Mouse (Mus musculus): ENCODE results near the gene Smarca2.

The Smarca2 gene

DNA sequence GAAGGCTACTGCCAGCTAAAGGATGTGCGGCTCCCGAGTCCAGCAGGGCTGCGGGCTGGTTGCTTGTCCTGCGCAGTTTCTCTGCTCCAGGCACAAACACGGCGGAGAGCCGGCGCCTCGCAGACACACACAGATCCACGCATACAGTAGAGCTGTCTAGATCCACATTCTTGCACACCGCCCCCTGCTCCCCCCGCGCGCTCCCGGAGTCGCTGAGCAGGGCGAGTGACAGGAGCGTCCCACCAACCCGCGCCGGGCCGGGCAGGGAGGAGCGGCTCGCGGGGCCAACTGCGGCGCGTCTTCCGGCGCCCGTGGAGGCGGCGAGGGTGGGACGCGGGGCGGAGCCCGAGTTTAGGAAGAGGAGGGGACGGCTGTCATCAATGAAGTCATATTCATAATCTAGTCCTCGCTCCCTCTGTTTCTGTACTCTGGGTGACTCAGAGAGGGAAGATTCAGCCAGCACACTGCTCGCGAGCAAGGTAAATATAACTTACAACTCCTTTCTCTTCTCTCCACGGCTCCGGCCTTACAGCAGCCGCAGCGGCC lies at the start of gene Smarca2:
Gene Smarca2 (plus strand): TSS at position 296 of the 546 bp plus-strand sequence.
- peak; percentile 91 for DNase-seq (ENCODE audit: low read depth, low spot score)

DNA sequence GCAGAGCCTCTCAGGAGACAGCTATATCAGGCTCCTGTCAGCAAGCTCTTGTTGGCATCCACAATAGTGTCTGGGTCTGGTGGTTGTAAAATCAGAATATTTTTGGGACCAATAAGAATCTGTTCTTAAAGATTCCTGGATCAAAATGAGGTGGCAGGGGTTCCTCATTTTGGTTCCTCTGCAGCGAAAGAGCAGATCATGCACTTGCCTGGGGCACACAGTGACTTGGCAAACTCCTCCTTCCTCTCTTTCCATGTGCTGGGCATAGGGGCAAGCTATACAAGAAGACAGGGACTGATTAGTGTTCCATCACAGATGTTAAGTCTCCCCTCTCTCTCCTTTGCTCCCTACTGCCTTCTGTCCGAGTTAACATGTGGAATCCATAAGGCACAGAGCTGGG lies 40.0 kb upstream of the Smarca2 start:
- DNase-seq (ENCODE audit: low read depth, low spot score), result no peak

DNA sequence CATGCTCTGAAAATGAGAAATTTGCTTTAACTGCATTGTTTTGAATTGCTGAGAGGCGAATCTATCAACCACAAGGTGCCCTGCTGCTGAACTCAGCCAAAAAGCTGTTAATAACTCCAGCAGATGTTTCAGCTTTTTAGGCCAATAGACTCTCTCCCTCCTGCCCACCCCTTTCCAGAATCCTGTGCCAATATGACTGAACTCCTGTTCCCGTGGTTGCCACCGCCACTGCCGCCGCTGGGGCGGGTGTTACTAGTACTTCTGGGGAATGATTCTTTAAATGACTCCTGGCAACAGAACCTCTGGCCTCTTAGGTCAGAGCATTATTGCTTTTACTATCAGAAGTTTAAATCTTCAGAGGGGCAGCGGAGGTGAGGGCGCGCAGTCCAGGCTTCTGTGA lies 38.7 kb upstream of the Smarca2 start:
- peak; percentile 6 for DNase-seq (ENCODE audit: low read depth, low spot score)

DNA sequence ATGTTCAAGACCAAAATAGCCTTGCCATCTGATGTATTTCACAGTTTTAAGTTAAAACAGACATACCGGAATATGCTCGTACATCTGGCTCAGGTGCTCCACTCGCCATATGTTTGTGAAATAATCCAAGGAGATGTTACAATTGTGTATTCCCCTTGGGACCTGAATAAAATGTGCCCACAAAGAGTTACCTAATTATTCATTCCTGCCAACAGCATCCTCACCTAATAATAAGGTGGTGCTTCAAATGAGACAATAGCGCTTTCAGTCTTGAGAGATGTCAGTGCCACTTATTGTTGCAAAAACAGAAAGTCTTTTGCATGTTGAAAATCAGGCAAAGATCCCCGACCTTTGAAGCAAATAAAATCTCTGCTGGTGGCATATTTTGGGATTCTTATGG lies 36.6 kb upstream of the Smarca2 start:
- DNase-seq (ENCODE audit: low read depth, low spot score), result no peak

DNA sequence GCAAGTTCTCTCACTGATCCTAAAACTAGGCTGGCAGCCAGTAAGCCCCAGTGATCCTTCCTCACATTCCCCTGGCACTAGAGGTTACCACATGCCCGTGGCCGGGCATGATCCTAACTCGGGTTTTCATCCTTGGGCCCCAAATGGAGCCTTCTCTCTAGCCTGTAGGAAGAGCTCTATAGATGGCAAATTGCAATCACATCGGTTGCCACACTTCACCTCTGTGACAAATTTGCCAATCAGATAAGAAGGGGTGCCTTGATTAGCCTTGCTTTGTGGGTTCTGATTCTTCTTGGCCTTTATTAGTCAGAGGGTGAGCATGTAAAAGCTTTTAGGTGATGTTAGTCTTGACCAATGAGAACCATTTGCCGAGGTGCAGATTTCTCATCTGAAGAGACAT lies 35.9 kb upstream of the Smarca2 start:
- no peak for DNase-seq (ENCODE audit: low read depth, low spot score)

DNA sequence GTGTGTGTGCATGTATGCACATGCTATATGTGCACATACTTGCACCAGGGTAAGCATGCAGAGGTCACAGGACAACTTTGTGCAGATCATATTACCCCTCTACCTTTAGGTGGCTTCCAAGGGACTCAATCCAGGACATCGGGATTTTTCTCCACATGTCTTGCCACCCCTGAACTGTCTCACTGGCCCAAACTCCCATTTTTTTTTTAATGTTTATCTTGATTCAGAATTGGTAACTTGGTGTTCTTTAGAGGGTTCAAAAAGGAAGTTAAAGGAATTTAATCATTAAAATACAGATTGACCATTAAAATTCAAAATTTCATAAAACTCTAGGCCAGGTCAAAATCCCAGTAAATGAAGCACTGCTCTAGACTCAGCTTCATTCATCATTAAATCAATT lies 35.4 kb upstream of the Smarca2 start:
- no peak for DNase-seq (ENCODE audit: low read depth, low spot score)

DNA sequence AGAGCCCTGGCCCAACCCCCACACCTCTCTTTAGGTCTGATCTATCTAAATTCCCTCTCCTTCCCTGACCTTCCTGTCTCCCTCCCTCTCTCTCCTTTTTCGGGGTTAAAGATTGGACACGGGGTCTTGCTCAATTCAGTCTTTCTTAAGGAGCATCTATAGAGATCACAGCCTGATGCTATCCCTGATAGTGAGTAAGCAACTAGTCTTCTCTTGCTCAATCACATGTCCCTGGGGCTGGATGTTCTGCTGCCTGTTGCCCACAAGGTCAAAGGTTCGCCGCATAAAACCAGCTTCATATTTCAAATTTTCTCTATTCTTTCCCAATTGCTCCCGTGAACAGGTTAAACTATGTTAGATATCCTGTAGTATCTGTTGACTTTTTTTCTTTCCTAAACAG lies 25.2 kb upstream of the Smarca2 start:
- DNase-seq (ENCODE audit: low read depth, low spot score), result no peak

DNA sequence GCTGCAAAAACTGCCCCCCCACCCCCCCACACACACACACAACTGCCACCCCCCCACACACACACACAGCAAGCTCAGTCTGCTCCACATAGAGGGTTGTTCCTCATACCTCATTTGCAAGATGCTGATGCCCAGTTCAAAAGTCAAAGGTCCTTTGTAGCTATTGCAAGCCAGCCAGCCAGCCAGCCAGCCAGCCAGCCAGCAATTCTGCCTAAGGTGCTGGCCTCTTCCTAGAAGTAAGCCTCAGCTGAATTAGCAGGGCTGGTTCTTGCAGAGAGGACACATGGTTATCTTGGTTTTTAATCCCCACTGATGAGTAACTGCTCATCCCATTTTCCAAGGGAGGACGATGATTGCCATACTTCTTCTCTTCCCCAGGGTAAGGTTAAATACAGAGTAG lies 24.8 kb upstream of the Smarca2 start:
- DNase-seq (ENCODE audit: low read depth, low spot score), result no peak

DNA sequence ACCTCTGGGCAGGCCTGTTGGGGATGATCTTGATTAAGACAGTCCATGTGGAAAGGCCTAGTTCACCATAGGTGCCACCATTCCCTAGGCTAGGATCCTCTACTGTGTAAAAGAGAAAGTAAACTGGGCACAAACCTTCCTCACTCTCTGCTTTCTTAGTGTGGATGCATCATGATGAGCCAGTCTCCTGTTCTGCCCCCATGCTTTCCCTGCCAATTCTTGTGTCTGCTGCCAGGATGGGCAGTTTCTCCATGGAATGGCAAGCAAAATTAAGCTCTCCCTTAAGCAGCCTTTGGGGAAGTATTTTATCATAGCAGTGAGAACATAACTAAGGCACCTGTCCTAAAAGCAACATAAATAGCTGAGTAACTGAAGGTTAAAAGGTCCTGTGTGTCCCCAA lies 10.2 kb upstream of the Smarca2 start:
- DNase-seq (ENCODE audit: low read depth, low spot score), result no peak

DNA sequence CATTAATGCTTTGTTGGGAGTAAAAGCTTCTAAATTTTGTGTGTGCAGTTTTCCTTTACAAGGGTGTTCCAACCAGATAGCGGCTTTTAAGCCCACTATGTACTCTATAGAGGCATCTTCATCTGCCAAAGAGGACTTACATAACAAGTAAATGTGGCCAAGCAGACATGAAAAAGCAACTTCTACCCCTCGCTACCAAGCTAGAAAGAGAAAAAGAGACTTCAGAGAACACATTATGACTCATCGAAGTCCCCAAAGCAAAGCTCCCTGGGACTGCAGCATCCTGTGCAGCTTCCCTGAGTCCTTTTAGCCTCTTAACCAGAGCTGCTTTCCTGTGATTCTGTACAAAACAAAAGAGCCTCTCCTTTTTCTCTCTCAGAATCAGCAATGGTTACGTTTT lies 3.4 kb upstream of the Smarca2 start:
- DNase-seq (ENCODE audit: low read depth, low spot score), result no peak

DNA sequence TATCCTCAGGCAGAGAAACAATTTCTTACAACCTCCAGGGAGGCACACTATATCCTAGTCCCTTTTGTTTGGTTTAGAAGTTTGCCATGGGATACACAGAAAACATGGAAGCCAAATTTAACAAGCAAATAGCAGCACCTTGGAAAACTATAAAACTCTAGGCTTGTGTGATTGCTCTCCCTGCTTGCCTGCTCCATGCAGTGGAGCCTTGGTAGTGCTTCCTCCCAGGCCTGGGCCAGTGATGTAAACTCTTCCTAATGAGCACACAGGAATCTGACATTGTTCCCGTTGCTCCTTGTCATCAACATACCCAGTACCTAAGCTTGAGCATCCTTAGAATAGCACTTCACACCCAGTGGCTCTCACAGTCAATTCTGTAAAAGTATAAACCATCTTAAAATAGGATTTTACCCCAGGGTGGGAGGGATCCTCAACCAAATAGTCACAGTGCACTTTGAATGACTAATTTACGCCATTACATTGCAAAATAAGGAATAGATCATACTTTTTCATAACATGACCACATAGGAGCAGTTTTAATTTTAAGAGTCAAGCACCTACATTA lies 1.5 kb upstream of the Smarca2 start:
- no peak for DNase-seq (ENCODE audit: low read depth, low spot score)

DNA sequence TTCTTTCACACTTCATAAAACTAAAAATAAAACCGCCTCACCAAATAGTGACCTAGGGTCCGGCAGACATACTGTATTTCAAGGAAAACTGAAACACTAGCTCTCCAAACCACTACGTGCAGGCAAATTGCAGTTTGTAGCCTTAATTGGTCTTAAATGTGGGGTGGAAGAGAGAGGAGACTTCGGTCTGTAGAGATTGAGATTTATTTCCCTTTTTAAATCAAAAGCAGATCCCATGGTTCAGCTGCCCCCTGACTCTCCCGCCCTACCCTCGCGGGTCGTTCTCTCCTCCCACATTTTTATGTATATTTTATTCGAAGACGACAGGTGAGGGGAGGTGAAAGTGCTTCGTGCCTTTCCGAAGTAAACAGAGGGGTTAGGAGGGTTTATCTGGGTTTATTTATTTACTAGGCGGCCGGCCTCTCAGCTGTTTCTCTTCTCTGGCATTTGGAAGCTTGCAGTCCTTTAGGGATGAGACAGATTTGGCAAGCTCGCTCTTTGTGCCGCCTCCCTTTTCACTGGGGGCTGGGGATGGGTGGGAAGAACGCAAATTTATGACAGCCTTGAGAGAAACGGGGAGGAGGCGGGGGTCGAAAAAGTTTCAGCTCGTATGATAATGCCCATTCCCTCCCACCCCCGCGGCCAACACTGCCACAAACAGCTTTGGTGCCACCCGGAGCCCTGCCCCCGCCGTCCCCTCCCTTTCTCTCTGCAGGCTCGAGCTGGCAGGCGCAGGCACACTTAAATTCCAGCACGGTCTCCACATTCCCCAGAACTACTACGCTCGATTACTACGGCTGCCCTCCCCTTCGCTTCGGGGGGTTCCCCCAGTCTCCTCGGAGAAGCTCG lies 720 bp upstream of the Smarca2 start:
- DNase-seq (ENCODE audit: low read depth, low spot score), result no peak

DNA sequence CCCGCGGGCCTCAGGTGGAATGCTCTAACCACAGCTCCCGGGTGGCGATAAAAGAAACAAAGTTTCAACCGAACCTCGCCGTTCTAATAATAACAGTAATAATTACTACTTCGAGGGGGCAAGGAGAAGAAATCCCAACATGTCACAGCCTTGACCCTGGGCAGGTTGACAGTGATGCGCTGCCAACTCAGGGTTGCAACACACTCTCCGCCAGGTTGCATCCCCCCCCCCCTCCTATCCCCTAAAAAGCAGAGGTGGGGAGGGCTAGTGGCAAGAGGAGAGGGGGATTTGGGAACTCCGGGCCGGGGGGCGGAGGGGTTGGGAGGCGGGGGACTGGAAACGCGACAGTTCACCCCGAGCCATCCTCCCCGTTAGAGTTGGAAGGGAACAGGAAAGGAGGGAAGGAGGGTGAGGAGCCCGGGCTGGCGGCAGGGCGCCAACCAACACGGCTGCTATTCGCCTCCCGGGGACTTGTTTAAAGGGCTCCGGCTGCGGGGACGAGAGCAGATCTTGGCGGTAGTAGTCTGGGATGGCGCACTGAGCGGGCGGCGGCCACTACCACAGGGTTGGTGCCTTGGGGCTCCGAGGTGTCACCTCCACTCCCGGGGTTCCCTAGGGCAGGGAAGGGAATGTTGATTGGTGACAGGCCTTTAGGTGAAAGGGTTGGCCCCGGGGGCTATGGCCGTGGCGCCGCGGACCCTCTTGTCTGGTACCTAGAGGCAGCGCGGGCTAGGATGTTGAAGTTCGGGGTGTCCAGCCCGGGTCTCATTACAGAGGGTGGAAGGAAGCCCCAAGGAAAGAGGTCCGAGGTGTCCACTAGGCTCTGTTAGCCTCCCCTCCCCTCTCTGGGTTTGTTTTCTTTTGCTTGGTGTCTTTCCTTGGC lies 829 bp downstream of the Smarca2 start:
- peak; percentile 47 for DNase-seq (ENCODE audit: low read depth, low spot score)

DNA sequence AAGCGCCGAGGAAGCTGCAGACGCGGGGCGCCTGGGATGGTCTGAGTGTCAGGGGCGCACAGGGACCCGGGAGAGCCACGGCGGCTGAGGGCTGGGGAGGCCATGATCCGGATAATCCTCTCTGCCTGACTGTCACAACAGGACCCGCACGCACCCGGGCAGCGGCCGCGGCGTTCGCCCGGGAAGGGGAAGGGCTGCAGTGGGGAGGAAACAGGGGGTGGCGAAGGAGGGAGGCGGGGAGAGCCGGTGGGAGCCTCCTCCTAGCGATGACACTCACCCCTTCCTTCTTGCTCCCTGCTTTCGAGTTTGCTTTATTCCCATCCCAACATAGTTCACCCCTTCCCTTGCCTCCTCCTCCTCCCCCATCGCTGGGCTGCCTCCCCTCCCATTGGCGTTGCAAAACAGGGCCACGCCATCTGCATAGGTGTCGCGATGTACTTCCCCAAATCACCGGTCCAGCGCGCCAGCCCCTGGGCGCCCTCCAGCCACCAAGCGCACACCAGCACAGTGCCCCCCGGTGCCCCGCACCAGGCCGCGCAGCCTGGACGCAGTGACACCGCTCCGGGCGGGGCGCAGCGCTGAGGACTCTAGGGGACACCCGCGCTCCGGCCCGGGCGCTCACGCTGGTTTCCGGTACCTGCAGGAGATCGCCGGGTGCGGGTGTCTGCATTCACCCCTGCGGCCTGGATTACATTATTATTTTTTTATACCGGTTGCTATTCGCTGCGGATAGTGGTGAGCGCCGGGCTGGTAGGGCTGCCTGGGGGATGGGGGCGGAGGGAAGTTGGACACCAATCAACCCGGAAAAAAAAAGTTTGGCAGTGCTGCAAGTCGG lies 1.7 kb downstream of the Smarca2 start:
- peak; percentile 52 for DNase-seq (ENCODE audit: low read depth, low spot score)

DNA sequence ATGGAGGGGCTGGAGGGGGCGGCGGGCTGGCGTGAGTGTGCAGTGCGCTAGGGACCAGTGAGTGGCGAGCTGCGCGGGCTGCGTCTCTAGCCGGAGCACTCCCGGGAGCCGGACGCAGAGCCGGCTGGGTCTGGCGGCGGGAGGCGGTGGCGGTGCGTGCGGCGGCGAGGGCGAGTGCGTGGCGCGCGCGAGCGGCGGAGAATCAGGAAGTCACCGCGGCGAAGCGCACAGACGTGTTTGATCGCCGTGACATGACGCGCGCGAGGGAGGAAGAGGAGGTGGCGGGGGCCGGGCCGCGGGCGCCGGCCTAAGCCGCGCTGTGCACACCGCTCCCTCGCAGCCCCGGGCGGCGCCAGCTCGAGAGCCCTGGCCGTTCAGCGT lies 2.3 kb downstream of the Smarca2 start:
- peak; percentile 55 for DNase-seq (ENCODE audit: low read depth, low spot score)

DNA sequence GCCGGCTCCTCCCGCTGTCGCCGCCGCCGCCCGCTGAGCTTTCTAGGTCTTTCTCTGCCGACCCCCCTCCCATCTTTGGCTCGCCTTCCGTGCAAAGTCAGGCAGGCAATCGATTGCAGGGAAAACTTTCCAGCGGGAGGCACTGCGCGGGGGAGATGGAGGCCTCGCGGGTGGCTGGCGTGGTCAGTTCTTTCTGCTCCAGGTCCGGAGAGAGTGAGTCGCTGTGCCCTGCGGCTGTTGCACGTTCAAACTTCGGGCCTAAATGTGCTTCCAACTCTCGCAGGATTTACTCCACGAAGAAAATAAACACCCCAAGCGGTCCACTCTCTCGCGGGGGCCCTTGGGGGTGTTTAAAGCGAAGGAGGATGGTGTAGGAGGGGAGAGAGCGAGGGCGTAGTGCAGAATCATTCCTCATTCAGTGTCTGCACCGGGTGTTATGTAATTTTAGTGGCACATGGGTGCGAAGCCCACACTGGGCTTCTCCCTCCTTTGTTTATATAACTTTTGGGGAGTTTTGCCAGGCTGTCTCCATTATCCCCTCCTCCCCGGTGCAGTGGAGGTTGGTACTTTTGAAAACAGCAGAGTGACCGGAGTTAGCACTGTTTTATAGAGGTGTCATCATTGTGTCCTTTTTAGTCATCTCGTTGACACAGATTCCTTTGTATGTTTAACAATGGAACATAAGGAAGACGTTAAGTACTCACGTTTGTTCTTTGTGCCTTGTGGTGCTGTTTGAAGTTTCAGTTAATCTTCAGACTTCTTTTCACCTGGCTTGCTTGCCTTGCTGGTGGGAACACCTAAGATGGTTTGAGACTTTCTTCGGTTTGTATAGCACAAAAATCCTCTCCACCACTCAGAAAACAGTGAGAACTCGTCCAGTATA lies 2.9 kb downstream of the Smarca2 start:
- peak; percentile 39 for DNase-seq (ENCODE audit: low read depth, low spot score)

DNA sequence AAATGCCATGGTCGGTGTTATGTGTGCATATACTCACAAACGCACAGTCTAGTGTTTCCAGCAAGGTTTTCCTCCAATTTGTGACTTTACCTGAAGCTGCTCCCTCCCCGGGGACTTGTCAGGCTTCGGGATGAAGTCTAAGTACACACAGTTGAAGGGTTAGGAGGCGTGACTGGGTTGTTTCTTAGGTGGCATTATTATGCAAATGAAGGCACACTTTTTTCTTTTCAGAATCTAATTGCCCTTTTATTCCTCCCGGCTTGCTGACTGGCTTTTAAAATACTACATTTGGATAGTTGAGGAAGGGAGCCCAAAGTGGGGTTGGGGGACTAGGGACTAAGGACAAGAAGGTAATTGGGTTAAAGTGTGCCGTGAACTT lies 3.6 kb downstream of the Smarca2 start:
- peak; percentile 93 for DNase-seq (ENCODE audit: low read depth, low spot score)

DNA sequence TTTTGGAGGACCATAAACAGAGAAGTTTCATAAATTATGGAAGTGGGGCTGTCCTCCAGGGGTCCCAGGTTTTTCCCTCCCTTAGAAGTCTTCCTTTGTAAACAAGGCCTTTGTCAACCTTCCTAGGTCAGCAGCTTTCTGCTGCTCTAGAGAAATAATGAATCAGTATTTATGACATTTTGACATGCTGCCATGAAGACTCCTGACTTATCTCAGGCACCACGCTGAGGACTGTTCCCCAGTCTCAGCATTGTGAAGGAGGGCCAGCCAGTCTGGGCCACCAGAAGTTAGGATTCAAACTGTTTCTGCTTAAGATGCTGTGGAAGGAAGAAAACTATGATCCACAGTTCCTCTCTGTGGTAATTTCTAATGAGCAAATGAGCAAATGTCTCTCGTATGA lies 4.8 kb downstream of the Smarca2 start:
- no peak for DNase-seq (ENCODE audit: low read depth, low spot score)

DNA sequence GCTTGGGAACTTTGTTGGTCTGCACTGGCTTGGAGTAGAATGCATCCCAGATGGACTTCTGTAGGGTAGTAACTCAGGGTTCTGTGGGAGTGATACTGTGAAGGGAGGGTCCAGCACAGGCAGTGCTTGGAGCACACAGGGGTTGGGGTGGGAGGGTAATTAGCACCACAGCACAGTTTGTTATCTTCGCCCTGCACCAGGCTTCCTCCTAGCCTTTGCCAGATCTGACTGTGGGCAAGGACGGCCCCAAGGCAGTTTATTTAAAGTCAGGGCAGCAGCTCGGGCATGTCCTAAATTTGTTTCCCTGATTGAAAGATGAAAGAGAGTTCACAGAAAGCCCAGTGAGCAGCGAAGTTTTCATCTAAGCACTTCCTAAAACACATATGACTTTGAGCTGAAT lies 8.1 kb downstream of the Smarca2 start:
- no peak for DNase-seq (ENCODE audit: low read depth, low spot score)

DNA sequence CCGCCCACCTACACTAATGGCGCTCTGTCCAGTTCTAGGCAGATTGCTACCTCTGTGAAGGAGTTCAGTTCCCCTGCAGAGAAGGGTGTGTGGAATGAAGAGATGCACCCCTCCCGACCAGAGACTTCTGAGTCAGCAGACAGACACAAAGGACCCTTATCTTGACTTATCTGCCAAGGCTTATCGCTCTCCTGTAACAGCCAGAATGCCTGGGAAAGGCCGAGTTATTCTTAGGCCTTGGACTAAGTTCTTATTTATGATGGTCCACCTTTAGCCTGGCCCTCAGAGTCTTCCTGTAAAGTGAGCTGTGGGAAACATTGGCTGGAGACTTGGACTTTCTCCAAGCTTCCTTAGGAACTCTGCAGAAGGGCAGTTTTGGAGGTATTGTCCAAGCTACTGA lies 8.8 kb downstream of the Smarca2 start:
- peak; percentile 7 for DNase-seq (ENCODE audit: low read depth, low spot score)
